Mouse (Mus musculus): Measurements from ENCODE around the gene Cfap44.

Cfap44 gene

DNA sequence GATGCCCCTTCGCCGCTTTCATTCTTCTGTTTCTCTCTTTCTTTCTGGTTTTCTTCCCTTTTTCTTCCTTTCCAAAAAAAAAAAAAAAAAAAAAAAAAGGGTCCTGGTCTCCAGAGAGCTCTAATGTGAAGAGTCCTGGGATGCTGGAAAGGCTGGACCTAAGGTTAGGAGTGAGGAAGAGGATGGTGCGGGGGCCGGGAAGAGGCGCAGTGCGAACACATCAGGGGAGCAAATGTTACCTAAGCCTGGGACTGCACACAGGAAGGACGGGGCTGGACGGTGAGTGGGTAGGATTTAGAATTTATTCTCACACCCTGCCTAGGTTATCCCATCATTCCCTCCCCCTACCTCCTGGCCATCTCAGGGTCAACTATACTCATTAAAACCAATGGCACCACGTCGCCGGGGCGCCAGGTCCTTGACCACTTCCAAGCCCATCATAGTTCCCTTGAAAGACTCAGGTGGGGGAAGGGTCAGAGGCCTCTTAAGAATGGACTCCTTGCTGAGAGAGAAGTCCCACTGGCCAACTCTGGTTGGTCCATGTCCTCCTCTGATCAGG is 136.7 kb downstream of the Cfap44 start:
- DNase-seq (ENCODE audit: low read depth): no peak

Measured in induced T-regulatory cell, adult 2 months (primary cell).